Mouse (Mus musculus): Measurements from ENCODE around the gene Ptpdc1.

The Ptpdc1 gene

GRCm38 (mm10) chr13:48582688-48583379 lies 42.6 kb downstream of the Ptpdc1 start:
- DNase-seq = no peak

DNA sequence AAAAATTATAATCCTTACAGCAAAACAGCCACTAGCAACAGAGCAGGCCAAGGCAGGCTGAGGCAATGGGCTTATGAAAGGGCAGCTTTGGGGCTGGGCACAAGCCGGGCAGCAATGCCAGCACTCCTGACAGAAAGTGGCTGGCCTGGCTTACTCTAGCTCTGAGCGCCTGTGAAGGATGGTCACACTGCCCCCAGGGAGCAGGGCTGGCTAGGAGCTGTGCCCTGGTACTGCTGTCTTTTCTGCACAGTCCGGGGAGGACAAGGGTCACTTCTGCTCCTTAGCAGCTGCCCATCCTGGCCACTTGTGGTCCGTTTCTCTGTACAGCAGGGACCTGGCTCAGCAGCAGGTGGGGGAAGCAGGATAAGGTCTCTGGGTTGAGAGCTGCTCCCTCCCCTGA lies 46.8 kb downstream of the Ptpdc1 start:
- DNase-seq = no peak

- no peak for DNase-seq
Observed at GRCm38 (mm10) chr13:48577836-48578235, 47.6 kb downstream of the Ptpdc1 start.

GRCm38 (mm10) chr13:48577007-48577406 lies 48.5 kb downstream of the Ptpdc1 start:
- DNase-seq = no peak

DNA sequence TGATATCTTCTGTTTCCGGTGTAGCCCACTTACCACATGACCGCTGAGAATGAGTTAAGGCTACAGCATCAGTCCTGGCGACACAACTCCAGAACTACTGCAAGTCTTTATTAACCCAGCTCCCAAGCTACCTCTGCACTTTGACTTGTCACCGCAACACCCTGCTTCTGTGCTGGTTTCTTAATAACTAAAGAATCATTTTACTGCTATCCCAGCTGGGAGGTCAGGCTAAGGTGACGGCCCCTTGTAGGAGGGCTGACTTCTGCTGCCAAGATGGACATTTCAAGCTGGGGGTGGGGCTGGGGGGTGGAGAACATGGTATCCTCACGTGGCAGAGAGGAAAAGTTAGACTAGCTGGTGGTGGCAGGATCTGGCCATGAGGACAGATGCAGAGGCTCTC lies 50.7 kb downstream of the Ptpdc1 start:
- no peak for DNase-seq

DNA sequence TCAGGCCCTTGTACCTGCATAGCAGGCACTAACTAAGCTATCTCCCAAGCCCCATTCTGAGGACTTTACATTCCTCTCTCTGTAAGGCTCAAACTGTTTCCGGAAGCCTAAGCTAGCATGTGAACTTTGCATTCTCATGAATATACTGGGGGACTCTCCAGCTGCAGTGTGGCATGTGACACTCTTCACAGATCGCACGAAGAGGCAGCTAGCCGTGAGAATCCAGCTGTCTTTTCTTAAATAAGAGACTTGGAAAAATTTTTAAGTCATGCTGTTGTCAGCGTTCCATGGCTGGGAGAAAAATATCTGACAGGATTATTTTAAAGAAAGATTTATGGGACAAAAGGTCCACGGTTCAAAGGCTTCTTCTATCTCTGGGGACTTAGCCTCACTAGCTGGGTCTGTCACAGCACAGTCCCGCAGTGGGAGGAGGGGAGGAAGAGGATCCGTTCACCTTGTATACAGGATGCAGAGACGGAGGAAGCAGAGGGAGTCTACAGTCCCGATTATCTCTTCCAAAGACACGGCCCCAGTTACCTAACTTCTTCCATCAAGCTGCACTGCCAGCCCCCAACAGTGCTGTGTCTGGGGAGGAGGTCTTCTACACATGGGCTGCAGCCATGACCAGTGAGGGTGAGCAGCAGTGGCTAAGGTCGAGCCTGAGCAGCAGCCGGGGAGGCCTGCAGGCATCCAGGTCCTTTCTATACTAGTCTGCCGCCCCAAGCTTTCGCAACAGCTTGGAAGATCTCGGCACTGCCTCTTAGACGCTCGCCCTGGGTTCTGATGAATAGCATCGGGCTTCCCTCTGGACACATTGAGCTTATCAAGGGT lies 51.7 kb downstream of the Ptpdc1 start:
- DNase-seq = no peak

DNA sequence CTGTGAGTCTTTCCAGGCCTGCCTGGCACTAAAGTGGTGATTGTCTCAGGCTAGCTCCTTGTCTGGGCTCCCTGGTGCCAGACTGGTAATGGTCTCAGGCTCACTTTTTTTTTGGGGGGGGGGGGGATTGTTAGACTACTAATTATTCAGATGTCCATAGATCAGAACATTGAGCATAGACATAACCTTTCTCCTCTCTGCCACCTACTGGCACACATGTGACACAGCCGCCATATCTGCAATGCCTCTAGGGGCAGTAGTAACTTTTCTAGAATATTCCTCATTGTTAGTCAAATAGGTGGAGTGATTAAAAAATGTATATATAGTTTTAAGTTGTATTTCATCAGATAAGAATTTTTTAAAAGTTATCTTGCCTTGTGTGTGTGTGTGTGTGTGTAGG lies 53.3 kb downstream of the Ptpdc1 start:
- DNase-seq = peak; percentile 38

GRCm38 (mm10) chr13:48571298-48571697 lies 54.2 kb downstream of the Ptpdc1 start:
- no peak for DNase-seq

DNA sequence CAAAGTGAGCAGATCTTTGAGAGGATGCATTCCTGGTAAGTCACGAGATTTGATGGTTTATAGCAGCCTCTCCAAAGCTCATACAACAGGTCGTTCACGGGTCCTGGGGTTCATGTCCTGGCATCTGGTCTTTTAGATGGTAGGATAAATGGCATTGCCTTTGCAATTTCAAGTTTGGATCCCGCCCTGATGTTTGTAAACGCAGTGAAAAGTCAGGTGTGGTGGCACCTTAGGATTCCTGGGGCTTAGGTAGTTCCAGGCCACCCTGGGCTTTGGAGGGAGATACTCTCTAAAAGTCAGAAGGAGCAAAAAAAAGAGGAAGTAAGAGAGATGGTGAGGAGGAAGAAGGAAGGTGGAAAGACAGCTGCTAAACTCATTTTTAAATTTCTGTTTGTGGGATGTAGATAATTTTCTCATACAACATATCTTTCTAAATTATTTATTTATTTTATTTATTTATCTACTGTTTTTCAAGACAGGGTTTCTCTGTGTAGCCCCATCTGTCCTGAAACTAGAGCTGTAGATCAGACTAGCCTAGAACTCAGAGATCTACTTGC lies 55.8 kb downstream of the Ptpdc1 start:
- DNase-seq = no peak

GRCm38 (mm10) chr13:48567646-48568045 lies 57.8 kb downstream of the Ptpdc1 start:
- DNase-seq = no peak

DNA sequence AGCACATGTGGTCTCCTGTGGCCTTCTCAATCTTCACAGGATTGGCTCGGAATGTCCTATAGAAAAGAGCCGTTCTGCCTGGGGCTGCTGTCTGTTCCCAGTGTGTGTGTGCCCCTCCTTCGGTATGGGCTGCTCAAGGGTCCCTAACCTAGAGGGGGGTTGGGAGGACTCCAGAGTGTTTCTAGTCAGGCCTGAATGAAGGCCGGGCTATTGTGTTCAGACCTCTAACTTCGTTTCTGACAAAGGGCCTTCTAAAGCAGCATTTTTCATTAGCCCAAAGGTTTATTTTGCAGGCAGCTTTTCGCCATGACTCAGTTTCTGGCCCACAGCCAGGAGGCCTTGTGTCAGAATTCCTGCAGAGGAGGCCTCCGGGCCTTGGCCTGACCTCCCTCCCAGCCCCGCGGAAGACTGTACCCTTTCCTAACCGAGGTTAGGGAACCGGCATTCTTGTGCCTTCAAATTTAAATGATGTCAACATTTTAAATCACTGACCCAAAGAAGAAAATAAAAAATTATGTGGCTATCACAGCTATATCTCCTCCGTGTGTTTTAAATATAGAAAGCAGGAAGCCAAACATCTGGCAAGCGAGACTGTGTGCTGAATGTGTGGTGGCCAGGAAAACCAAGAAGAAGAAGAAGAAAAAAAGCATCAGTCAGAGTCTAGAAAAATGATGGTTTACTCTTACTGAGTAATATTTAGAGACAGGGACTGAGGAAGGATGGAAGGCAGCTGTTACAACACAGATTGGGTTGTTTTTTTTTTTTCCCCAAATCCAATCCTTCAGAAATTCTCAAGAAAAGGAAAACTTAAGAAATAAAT lies 59.1 kb downstream of the Ptpdc1 start:
- peak; percentile 63 for DNase-seq

- no peak for DNase-seq
Observed at GRCm38 (mm10) chr13:48564881-48565600, 60.4 kb downstream of the Ptpdc1 start.

GRCm38 (mm10) chr13:48562336-48562735 lies 63.1 kb downstream of the Ptpdc1 start:
- DNase-seq = no peak

- DNase-seq = no peak
Observed at GRCm38 (mm10) chr13:48561481-48561880, 64.0 kb downstream of the Ptpdc1 start.

GRCm38 (mm10) chr13:48555976-48556375 lies 69.5 kb downstream of the Ptpdc1 start:
- DNase-seq = no peak

GRCm38 (mm10) chr13:48554552-48554951 lies 70.9 kb downstream of the Ptpdc1 start:
- no peak for DNase-seq

GRCm38 (mm10) chr13:48553511-48553910 lies 72.0 kb downstream of the Ptpdc1 start:
- peak; percentile 36 for DNase-seq

DNA sequence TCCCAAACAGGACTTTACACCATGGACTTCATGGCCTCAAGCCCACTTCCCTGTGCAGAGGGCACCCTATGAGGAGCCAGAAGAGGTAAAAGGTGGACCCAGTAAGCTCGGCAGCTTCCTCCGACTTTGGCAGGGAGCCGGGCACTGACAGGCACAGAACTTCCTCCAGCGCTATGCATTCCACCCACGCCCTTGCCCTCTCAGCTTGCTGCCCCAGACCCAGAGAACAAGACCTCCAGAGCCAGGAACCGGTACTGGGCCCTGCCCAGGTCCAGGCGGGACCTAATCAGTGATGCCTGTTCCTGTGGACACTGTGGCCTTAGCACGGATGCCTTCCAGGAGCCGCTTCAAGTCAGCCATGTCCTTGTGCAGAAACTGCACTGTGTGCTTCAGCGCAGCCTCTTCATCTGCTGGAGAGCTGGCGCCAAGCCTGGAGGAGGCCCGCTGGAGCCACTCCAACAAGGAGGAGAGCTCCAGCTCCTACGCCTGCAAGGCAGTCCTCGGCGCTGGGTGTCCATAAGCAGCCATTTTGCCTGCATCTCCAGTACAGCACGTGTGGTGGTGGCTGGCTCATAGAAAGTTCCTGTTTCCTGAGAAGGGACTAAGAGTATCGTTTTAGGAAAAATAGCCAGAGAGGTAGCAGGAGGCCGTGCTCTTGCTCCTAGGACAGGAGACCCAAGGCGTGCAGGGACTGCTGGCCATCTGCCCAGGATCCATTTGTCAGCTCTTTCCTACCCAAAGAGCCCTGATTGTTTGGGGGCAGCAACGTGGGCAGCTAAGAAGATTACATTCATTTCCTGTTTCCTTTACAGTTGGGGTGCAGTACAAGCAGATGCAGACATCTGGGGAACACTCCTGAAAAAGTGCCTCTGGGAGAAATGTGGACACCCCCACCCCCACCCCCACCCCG lies 73.0 kb downstream of the Ptpdc1 start:
- DNase-seq = peak; percentile 92

- no peak for DNase-seq
Observed at GRCm38 (mm10) chr13:48548296-48548695, 77.2 kb downstream of the Ptpdc1 start.

DNA sequence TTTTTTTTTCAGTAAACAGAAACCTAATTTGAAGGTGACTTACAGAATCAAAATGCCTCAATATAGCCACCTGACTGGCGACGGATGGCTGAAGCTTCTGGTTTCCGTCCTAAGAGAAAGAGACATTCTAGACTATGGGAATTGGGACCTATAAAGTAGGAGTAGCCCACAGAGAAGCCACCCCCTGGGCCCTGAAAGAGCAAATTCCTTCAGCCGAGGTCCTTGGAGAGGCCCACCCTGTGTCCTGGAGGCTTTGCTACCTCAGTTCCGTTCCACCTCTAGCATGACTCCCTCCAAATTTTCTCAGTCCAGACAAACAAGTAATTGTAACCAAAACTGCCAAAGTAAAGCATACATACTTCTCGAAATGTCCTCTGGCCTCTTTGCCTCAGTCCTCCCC lies 77.8 kb downstream of the Ptpdc1 start:
- no peak for DNase-seq

DNA sequence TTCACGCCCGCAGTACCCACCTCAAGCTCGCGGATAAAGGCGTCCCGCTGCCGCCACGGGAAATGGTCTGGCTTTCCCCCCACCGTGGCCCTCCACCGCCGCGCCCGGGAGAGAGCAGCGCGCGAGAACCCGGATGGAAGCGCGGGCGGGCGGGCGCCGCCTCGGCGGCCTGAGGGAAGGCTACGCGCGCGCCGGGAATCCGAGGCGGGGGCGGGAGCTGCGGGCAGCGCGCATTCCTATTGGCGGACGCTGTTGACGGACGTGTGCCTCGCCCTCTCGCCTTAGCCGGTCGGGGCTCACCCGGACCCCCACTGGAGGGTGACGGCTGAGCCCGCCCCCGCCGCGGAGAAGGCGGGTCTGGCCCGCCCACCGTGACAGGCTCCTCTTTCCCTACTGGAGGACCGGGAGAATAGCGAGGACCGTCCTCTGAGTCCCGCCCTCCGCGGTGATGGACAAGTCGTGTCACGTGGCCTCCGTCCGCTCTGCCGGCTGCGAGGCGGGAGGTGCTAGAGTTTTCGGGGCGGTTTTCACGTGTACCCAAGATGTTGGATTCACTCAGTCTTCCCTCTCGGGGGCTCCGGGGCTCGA lies 79.0 kb downstream of the Ptpdc1 start:
- peak; percentile 98 for DNase-seq

All from right cerebral cortex, postnatal 4 days (tissue).